Mouse (Mus musculus) neural tube, embryonic 10.5 days (tissue): ENCODE measurements at regions not wholly inside any gene's neighbourhood (a gene's known extent, or its start where the extent isn't known, plus 50 kb on each side); places are given as distances from the start of the nearest gene placed in this dataset.

Source experiments
- DNase-seq: peaks from one replicate; pipeline ENCODE4 v3.0.0-alpha.2; 2017; ENCODE audit warnings: low spot score; ENCODE audit errors: extremely low spot score

DNA sequence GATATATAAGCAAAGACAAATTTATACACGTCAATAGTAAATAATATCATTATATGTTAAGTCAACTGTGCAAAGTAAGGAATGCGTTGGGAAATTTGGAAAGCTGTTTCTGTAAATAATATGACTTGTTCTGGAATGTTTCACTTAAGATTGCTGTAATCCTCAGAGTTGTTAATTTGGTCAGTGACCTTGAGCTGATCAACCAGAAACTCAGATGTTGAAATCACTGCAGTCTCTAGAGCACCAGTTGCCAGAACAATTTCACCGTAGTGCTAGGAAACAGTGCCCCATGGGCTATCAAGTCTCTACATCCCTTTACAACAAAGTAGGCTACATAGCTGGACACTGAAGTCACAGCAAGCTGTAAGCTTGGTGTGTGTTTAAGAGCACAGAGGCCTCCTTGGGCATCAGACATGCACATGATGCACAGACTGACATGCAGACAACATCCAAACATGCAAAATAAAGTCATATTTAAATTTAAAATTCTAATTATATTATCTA lies 212.6 kb downstream of the Pik3r1 start:
- no peak for DNase-seq

DNA sequence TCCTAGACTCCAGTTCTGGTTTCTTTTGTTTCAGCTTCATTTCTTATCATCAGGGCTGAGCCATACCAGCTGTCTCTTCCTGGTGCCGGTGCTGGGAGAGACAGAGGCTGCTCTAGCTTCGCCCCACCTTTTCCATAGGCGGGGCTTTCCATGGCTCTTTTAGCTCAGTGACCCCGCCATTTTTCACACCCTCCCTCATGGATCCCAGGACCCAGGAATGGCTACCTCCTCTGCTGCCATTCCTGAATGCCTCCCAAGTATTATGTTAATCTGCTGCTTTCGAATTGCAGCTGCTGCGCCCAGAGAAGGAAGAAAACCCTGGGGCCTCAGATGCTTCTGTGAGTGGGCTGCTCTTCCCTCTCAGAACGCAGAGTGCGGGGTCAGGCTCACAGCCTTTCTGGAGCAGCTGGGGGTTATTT lies 214.9 kb downstream of the Pik3r1 start:
- no peak for DNase-seq

DNA sequence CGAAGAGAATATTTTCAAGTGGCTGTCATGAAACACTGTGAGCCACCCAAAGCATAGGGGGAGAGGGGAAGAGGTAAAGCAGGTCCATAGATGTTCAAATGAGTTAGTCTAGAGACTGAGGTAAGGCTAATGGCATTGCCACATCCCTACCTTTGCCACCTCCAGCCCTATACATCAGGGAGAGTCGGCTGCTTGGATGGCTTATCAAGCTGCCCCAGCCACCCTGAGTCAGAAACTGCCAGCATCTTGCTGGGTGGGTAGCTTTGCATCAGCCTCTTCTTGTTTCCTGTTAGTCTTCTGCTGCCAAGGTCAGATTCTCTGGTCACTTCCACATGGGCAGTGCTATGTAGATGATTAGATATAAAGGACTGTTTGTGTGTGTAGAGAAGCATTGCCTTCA lies 215.6 kb downstream of the Pik3r1 start:
- DNase-seq = no peak

DNA sequence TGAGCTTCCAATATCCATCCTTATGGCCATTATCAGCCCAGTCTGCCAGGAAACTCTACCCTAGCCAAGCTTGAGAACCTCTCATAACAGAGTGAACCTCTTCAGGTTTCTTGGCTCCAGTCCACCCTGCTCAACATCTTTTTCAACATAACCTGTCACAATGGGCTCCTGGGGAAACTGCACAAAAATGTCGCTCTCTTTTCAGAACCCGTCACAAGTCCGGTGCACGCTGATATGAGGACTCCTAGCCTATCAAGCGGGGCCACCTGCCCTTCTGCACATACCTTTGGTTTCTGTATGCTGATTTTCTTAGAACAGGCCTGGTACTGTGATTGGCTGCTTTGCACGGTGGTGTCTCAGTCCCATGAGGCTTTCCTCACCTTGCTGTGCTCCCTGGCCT lies 216.9 kb downstream of the Pik3r1 start:
- no peak for DNase-seq

DNA sequence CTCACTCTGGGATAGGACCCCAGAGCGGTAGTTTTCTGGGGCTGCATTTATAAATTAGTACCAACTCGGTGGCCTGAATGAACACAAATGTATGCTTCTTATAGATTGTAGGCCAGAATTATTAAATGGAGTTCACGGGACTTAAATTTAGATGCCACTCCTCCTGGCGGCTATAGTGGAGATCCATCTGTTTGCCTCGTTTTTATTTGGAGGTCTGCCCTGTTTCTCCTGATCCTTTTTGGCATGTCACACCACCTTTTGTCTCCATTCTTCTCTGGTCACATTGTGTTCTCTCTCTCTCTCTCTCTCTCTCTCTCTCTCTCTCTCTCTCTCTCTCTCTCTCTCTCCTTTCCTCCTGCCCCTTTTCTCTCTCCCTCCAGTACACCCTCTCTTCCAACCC lies 217.5 kb downstream of the Pik3r1 start:
- DNase-seq = no peak

DNA sequence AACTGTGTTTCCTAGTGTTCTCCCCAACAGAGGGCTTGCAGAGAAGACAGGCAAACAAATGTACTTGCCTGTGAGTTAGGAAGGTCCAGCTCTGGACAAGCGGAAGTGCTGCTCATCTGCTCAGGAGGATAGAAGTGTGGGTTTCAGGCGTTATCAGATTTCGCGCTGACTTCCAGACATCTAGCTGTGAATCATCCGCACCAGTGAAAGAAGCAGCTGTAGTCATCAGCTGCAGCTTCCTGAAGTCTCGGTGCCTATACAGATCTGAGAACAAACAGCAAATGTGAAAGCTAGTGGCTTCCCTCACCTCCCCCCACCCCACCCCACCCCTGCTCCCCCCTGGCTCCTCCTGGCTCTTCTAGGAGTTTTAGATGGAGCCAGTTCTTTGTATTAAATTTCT lies 220.1 kb downstream of the Pik3r1 start:
- no peak for DNase-seq

DNA sequence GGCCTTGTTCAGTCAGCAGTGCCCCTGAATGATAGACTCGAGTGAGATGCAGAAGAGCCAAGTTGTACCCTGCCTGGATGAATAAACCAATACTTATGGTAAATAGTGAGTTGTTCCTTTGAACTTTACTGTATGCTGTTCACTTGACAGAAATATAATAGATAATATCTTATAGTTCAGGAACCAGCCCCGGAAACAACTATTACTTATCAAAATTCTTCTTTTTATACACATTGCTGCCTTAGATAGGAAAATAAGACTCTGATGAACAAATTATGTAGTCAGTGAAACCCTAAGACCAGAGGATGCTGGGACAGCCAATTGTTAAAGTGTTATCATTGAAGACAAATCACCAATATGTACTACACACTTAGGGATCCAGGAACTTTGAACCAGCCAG lies 220.7 kb downstream of the Pik3r1 start:
- DNase-seq = no peak

DNA sequence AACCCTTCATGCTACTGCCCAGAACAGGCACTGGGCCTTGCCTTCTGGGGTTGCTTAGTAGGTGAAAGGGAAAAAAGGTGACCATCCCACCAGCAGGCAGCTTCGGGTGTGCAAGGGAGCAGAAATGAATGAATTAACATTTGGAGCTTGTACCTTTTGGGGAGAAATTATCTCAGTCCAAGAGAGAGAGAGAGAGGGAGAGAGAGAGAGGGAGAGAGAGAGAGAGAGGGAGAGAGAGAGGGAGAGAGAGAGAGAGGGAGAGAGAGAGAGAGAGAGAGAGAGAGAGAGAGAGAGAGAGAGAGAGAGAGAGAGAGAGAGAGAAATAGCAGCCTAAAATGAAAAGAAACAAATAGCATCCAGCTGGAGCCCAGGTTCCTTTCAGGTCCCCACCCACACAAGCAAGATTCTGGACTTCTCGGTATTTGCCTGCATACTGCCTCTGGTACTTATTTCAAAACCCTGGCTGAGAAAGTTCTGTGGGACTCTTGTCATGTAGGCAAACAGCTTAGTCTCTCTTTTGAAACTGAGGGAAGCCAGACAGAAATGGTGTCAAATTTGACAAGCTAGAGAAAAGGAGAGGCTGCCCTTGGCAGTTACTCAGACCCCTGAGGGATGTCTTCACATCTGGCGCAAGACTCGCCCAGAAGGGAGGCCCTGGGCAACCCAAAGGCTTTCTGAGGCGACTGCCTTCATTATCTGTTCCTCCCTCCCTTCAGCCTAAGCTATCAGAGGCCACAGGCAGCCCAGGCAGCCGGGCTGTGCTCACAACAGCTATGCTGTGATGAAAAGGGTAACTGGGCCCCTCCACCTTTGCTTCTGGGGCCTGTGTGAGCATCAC lies 222.5 kb downstream of the Pik3r1 start:
- no peak for DNase-seq

DNA sequence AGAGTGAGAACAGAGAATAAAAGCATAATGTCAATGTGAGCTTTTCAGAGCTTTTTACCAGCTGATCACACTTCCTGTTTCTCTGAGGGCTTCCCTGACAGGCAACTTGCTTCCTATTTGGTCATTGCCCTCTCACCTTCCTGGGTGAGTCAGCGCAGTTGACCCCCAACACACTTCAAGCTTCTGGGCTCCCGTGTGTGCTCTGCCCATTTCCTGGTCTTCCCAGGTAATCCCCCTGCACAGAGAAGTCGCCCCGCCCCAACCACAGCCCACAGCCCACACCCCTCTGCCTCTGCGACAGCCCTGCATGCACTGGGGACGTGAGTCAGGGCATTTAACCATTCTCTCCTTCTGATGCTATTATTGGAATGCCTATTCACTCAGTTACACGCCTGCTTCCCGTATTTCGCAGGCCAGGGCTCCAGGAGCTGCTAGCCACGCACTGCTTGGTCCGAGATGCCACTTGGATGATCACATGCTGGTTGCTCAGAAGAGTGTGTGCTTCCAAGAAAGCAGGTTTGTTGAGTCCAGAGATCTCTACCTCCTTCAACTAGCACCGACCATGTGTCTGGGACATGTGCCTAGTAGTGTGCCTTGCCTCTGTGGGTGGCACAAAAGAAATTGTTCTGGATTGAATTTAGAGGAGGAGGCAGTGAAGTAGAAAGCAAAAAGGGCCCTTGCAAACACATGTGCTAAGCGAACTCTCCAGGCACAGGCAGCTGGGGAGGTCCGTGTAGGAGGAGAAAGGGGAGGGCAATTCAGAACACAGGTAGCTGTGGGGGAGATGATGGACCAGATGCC lies 227.4 kb downstream of the Pik3r1 start:
- no peak for DNase-seq

DNA sequence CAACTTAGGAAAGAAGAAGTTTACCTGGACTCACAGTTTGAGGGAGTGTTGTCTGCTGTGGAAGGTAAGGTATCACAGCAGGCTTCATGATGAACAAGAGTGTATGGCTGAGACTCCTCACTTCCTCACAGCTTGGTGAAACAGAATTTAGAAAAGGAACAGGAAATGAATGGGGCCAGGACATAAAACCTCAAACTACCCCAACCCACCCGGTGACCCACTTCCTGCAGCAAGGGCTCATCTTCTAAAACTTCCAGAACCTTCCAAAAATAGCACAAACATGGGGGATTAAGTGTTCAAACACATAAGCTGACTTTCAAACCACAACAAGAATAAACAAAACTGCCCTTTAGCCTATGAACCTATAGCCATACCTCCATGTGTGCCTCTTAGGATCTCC lies 229.9 kb downstream of the Pik3r1 start:
- no peak for DNase-seq

DNA sequence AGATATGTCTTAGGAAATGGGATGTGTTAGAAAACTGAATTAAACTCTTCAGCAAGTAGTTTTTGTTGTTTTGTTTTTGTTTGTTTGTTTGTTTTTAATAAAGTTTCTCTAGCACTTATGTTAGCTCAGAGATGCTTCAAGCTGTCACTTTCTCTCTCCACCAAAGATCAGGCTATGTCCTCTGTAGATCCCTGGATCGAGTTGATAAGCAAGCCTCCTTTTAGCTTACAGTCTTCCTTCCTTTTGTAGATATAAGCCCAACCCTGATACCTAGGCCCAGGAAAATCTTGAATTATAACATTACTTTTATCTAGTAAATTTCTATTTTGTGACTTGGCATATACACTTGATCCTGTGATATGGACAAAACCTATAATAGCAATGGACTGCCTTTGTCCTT lies 232.0 kb downstream of the Pik3r1 start:
- DNase-seq = no peak

DNA sequence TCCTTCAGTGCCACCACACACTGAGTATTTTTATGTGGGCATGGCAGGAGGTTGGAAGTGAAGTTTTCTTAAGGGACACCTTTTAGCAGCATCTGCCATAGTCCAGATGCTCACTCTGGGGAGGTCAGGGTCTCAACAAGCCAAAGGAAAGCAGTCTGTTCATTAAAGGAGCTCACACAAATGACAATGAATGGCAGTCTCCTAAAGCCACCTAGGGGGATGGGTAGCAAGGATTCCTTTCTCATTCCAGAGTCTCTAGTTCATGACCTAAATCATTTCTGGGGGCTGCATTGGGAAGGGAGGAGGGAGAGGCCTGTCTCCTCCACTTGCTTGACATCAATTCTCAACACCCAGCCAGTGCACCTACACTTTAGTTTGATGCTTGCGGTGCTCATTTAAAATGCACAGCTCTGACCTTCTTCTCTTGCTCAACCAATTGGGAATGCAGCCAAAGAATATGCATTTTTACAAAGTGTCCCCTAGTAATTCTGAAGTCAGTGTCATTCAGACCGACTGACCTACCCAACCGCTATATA lies 232.6 kb downstream of the Pik3r1 start:
- no peak for DNase-seq

DNA sequence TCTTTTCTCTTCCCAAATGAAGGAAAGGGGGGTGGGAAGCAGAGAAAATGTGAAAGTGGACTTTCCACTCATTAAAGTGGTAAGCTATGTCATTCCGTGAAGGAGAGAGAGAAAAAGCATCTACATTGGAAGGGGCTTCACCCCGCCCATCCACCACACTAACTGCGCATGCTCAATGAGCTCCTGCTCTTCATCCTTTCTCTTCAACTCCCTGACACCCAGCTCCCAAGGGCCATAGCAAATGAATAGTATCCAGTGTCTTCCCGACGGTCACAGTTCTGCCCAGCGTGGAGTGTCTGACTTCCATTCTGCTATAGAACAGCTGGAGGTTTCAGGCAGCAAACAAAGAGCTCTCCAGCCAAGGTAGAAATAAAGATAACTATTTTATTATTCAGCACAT lies 233.5 kb downstream of the Pik3r1 start:
- no peak for DNase-seq

DNA sequence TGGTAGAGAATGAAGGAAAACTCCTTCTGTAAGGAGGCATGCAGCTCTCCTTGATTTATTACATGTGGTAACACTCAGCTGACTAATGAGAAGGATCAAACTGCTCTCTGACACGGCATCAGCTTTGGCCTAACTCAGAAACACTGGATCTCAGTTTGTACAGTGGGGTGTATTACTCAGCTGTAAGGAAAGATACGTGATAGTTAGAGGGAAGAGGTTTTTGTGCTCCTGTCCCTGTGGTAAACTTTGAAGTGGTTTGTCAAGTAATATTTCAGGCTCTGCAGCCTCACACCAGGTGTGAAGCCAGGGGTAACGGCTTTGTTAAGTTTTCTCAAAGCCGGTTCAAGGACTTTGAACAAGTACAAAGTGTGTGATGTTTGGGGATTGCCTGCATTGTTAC lies 235.1 kb downstream of the Pik3r1 start:
- no peak for DNase-seq

DNA sequence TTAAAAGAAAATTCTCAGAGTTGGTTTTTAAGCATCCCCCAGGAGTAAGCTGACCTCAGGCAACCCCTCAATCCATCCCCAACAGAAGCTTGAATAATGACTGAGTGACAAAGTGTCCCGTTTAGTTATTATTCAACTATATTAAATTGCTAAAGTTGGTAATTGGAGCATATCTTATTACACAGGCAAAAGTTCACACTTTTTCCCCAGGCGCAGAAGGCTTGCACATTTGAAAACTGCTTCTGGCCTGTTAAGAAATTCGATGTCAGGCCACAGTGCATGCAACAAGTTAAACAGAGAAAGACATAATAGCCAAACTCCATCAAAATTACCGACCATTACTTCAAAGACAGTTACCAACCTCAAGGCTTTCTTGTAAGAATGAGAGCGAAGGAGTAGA lies 240.3 kb downstream of the Pik3r1 start:
- no peak for DNase-seq

DNA sequence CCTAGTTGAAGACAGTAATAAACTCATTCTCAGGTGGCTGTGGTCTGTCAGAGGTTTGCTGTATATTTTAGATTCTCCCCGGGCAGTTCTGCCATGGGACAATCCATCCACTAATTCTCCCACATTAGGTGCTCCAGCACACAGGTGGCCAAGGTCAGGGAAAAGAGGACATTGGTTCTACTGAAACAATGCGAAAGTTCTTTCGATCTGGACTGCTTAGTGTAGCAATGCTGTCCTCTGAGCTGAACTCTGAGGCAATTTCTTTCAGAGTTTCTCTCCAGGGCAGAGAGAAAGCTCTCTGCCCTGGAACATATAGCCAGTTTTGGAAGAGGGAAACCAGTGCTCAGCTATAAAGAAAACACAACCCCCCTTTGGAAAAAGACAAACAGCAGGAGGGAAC lies 243.2 kb downstream of the Pik3r1 start:
- DNase-seq = no peak

DNA sequence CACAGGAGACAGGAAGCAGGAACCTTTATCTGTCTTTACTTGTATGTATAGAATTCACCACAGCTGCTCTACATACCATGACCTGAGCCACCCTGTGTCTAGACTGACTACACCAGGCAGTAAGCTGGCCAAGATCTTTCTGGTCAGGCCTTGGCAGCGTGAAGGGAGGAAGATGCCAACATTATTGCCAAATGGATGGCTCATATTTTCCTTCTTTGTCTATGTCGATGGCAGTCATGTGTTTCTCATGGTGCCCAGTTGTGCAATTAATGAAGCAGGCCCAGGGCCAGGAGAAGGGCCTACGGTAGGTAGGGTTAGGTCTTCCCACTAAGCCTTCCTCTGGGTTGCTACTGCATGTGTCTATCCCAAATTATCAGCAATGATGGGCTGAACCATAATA lies 243.8 kb downstream of the Pik3r1 start:
- DNase-seq = no peak

DNA sequence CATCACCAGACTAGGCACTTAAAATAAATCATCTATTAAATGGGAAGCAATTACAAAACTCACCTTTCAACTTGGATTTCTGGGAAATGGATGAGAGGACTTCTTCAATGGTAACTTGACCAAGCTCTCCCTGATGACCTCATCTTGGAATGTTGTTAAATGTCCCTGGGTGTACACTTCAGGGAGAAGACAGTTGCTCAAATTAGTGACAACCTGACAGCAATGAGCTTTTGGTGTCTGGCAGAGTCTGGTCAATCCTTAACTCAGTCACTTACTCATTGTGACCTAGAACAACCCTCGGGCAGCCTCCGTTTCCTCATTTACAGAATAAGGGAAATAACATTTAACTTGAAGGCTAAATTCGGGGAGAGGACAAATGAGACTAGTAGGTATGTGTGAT lies 244.5 kb downstream of the Pik3r1 start:
- DNase-seq = no peak

DNA sequence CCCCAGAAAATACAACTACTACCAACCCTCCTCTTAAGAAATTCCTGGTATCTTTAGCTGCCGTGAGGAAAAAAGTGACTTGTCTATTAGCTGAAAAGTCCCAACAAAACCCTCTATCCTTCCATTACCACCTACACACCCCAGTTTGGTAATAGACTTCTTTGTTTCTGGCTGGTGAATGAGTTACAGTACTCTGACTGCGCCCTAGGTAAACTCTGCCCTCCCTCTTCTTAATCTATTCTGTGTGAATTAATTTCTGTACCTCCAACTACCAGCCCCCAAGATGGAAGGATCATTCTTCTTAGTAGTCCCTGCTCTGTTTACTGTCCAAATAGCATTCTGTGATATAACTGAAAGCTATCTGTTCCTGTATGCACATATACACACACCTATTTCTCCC lies 245.4 kb downstream of the Pik3r1 start:
- no peak for DNase-seq

DNA sequence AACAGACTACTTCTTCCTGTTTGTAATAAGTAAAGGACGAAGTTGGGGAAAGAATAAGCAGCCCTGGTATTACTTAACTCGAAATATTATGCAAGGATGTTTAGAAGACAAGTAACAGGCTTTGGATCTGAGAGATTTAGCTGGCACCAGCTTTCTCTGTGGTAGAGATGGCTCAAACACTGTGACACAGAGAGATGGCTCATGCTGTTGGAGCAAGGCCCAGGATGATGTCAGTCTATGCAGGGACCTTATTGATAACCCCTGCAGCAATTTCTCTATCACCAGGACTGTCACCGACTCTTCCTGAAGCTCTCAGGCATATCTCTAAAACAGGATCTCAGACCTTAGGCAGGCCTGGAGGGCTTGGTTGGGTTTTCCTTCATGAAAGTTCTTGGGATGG lies 254.7 kb downstream of the Pik3r1 start:
- no peak for DNase-seq

DNA sequence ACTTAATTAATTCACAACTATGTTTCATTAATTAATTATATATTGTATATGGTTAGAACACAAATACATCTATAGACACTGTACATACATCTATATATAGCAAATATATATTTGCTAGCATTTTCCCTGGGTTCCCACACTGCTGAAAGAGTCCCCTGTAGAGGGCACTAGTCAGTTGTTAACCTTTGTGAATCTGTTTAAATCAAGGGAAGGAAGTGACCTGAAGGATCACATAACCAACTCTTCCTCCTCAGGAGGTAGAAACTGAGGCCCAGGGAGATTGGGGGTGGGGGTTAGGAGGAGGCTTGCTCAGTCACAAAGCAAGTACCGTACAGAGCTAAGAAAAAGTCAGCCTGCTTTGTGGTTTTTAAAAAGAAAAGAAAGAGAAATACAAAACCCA lies 258.1 kb downstream of the Pik3r1 start:
- DNase-seq = no peak

DNA sequence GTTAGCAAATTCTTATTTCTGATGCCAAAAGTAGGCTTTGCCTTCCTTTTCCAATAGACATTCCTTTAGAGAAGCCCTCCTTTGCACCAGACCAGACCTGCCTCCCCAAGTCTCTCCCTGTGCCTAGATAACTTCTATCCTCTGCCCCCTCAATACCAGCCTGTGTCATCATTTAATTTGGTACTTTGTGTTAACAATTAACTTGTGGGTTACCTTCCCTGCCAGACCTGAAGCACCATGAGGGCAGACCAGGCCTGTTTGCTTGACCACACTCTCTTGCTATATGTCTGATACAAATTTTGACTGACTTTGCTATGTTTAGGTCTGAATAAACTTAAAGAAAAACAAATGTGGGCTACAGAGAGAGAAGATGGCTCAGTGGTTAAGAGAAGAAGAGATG lies 259.7 kb downstream of the Pik3r1 start:
- no peak for DNase-seq
